Mouse (Mus musculus): ENCODE data around the gene Lipa. TPM values are rescaled to one million over a fixed set of nuclear protein-coding genes. Genes with fewer than 3 reads are reported as not detected.

Gene Lipa
- total RNA-seq, 2 experiments from 2014 or later: 5.1 to 7.9 TPM

GRCm38 (mm10) chr19:34550534-34551223, 23.4 kb upstream of the Lipa start, which contains the start of gene Ifit2:
TSS of gene Ifit2 (plus strand) at chr19:34550694.
- peak within 1 kb of the TSS; percentile 83 for H3K27ac ChIP-seq
- H3K4me3 ChIP-seq: peak within 1 kb of the TSS; percentile 78
- intact Hi-C loops (cut with DNase I): loop anchor here (5.0 kb wide), 1 partner anchor 37 kb away; no protein-coding TSS in a partner anchor
- DNase-seq: peak; percentile 75
- TF ChIP-seq CTCF (IDR thresholded peaks at IDR 0.05): peak; percentile 60

GRCm38 (mm10) chr19:34550205-34550533, 22.9 kb upstream of the Lipa start:
- no peak for TF ChIP-seq CTCF (IDR thresholded peaks at IDR 0.05)
- H3K4me3 ChIP-seq: peak overlapping the region; percentile 78
- intact Hi-C loops (cut with DNase I): loop anchor here (5.0 kb wide), 1 partner anchor 37 kb away; no protein-coding TSS in a partner anchor
- H3K27ac ChIP-seq: peak overlapping the region; percentile 83
- no peak for DNase-seq

- peak; percentile 84 for DNase-seq
- intact Hi-C loops (cut with DNase I): loop anchor here (2.0 to 10.0 kb wide), 4 partner anchors 89 to 377 kb away; partner anchors contain the start of gene Kif20b
- peak; percentile 85 for TF ChIP-seq CTCF (IDR thresholded peaks at IDR 0.05)
- no peak overlapping the region for H3K4me3 ChIP-seq
- no peak overlapping the region for H3K27ac ChIP-seq
These were observed 20.7 kb upstream of the Lipa start for GRCm38 (mm10) chr19:34547976-34548375.

DNA sequence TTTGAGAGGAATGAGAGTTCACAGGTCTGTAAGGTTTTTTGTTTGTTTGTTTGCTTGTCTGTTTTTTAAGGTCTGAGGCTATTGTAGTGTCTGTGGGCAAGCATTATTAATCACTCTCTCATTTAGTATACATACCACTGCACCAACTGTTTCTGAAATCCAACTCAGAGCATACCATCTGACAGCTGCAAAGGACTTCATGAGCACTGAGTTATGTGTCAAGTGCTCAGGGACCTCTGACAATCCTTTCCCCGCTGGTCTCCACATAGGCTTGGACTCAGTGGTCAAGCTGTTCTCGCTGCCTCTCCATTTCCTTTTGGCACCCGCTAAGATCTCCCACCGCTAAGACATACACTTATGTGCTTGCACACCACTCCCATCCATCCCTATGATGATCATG, 18.9 kb upstream of the Lipa start:
- DNase-seq: no peak
- Histone ChIP-seq H3K4me3 (no peak overlapping the region), H3K27ac (no peak overlapping the region)
- TF ChIP-seq CTCF (IDR thresholded peaks at IDR 0.05): no peak
- intact Hi-C loops (cut with DNase I): loop anchor here (2.0 to 10.0 kb wide), 3 partner anchors 117 to 379 kb away; partner anchors contain the start of gene Kif20b

DNA sequence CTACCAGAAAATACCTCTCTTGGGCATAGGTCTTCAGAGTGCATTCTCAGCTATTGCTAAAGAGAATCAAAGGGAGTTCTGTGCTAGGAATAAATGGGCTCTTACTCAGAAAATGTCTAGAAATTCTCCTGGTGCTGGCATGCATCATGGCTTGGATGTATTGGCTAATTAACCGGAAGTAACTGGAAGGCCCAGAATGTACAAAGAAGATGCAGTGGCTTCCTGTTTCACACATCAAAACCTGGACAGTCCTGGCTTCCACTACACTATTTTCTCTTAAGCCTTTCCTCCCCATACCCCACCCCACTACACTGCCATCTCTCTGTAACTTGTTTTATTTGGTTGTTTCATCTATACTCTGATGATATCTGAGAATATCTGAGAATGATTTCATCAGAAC, 12.1 kb upstream of the Lipa start:
- H3K4me3 ChIP-seq: no peak overlapping the region
- no peak for DNase-seq
- H3K27ac ChIP-seq: no peak overlapping the region
- intact Hi-C loops (cut with DNase I): no loop called here
- no peak for TF ChIP-seq CTCF (IDR thresholded peaks at IDR 0.05)

DNA sequence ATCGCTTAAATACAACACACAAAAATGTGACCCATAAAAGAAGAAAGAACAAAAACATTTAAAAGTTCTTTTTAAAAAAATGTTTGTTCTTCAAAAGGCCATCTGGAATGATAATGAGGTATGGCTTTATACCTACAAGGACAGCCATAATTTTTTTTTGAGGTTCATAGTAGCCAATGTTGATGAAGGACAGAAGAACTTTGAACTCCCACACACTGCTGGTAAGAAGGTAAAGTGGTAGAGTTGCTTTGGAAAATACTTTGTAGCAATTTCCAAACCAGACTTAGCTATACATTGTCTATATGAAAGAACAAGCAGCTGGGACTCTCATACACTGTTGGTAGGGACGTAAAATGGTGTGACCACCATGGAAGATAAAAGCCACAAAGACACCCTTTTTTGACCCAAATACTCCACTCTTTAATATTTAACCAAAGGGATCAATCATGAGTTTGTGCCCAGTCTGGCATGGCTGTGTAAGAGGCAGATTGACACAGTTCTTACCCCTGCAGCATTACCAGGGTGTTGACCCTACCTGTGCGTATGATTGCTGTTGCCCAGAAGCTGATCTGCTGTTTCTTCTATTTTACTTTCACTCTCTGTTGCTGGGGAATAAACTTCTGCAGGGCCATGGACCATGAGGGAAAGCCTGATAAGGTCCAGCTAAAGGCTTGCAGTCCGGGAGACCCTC, 4.9 kb upstream of the Lipa start:
- intact Hi-C loops (cut with DNase I): no loop called here
- no peak for TF ChIP-seq CTCF (IDR thresholded peaks at IDR 0.05)
- Histone ChIP-seq H3K4me3 (no peak overlapping the region), H3K27ac (no peak overlapping the region)
- DNase-seq: no peak

GRCm38 (mm10) chr19:34526321-34526923, 852 bp downstream of the Lipa start:
- peak overlapping the region; percentile 95 for H3K27ac ChIP-seq
- intact Hi-C loops (cut with DNase I): no loop called here
- H3K4me3 ChIP-seq: peak overlapping the region; percentile 97
- TF ChIP-seq CTCF (IDR thresholded peaks at IDR 0.05): peak; percentile 26; the same call in 1 of the 2 replicates
- no peak for DNase-seq

GRCm38 (mm10) chr19:34524646-34525045, 2.6 kb downstream of the Lipa start:
- no peak overlapping the region for H3K27ac ChIP-seq
- no peak for TF ChIP-seq CTCF (IDR thresholded peaks at IDR 0.05)
- intact Hi-C loops (cut with DNase I): no loop called here
- no peak overlapping the region for H3K4me3 ChIP-seq
- no peak for DNase-seq

DNA sequence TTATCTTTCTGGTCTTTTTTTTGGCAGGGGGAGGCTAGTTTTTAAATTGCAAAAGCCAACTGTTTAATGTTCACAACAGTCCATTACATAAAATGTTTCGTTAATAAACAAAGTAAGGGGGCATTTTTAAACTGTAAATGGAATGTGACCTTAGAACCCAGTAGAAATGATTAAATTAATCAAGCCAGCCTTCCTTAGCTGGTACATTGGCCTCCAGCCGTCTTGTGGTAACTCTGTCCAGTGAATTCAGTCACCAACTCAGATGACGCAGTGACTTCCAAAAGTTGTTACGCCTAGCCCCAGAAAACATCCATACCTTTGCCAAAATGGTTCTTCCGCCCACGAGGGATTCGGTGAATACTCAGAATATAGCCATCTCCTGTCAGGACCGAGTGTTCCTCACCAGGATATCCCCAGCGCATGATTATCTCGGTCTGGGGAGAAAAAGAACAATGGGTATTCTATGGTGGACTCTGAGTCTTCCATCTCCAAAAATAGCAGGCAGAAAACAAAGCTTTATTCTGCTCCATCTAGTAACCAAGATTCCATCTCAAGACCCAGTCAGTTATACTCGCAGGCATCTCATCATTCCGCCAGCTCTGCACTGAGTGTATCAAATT, 4.1 kb downstream of the Lipa start:
- H3K4me3 ChIP-seq: no peak overlapping the region

GRCm38 (mm10) chr19:34521978-34522377, 5.3 kb downstream of the Lipa start:
- H3K4me3 ChIP-seq: no peak overlapping the region
- intact Hi-C loops (cut with DNase I): no loop called here

More for the DNA sequence above, 4.1 kb downstream of the Lipa start:
- DNase-seq: no peak
- H3K27ac ChIP-seq: no peak overlapping the region
- intact Hi-C loops (cut with DNase I): no loop called here
- no peak for TF ChIP-seq CTCF (IDR thresholded peaks at IDR 0.05)

DNA sequence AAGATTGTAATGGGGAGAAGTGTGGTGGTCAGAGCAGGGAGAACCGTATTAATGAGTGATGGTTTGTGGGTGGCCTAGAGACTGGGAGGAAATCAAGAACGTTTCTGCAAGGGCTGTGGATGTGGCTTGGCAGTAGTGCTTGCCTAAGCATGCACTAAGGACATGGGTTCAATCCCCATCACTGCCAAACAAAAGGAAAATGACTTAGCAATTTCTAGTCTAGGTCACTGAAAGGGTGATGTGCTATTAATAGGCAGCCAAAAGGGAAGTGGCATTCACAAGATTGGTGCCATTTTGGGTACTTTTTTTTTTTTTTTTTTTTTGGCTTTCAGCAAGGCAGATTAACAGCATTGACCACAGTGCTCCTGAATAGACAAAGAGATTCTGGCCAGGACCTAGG, 5.9 kb downstream of the Lipa start:
- H3K27ac ChIP-seq: no peak overlapping the region
- no peak for TF ChIP-seq CTCF (IDR thresholded peaks at IDR 0.05)
- intact Hi-C loops (cut with DNase I): no loop called here

More at GRCm38 (mm10) chr19:34521978-34522377, 5.3 kb downstream of the Lipa start:
- H3K27ac ChIP-seq: no peak overlapping the region
- DNase-seq: no peak
- TF ChIP-seq CTCF (IDR thresholded peaks at IDR 0.05): no peak

DNA sequence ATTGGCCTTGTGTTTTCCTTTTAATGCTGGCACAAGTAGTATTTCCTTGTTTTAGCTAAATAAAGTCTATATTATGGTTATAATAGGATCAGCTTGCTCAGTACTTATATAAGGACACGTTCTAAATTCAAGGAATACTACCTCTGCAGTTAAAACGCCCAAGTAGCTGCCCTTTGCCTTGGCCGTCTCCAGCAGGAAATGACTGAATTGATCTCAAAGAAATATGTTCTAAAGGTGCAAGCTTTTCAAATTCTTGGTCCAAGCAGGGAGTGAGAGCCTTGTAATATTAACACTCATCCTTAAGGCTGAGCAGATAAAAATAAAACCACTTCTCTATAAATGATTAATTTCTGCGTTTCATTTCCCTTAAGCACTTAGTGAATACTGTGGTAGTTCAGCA, 7.2 kb downstream of the Lipa start:
- Histone ChIP-seq H3K27ac (no peak overlapping the region), H3K4me3 (no peak overlapping the region)
- TF ChIP-seq CTCF (IDR thresholded peaks at IDR 0.05): no peak
- DNase-seq: no peak
- intact Hi-C loops (cut with DNase I): no loop called here

More for the DNA sequence above, 5.9 kb downstream of the Lipa start:
- no peak for DNase-seq
- no peak overlapping the region for H3K4me3 ChIP-seq

Data from gastrocnemius, adult 2 months (tissue).